Mouse (Mus musculus) limb, embryonic 14.5 days (tissue): ENCODE data around the gene Ap1s2. TPM values are rescaled to one million over a fixed set of nuclear protein-coding genes. Genes with fewer than 3 reads are reported as not detected.
A peak's percentile ranks its signal among the peaks of the same experiment; 100 is the strongest.

Experiments
- ATAC-seq: fragments of 200-750 bp; cut with Nextera tagmentation; 2 replicates; pipeline ENCODE4 v1.8.0; 2017; ENCODE audit warnings: low read depth, moderate number of reproducible peaks, moderate TSS enrichment; ENCODE audit not compliant: low FRiP score
- DNase-seq: peaks from one replicate; pipeline ENCODE4 v3.0.0-alpha.2; 2015; ENCODE audit warnings: low spot score
- H3K27ac ChIP-seq: fragments of 300-500 bp; sonication (generic); replicated peaks from 2 replicates; pipeline ENCODE4 v1.5.1; 2014; ENCODE audit warnings: low read depth, mild to moderate bottlenecking, low read length, moderate library complexity, mixed read lengths
- H3K27me3 ChIP-seq: fragments of 300-500 bp; sonication (generic); 2 replicates; pipeline ENCODE4 v1.6.1; 2014; ENCODE audit warnings: low read length, mixed read lengths; ENCODE audit not compliant: control insufficient read depth, insufficient read depth
- H3K36me3 ChIP-seq: fragments of 300-500 bp; sonication (generic); 2 replicates; pipeline ENCODE4 v1.6.1; 2014; ENCODE audit warnings: mild to moderate bottlenecking, low read length, moderate library complexity, mixed read lengths; ENCODE audit not compliant: control insufficient read depth, insufficient read depth
- H3K4me1 ChIP-seq: fragments of 300-500 bp; sonication (generic); 2 replicates; pipeline ENCODE4 v1.6.1; 2014; ENCODE audit warnings: antibody characterized with exemption, low read length, mixed read lengths; ENCODE audit not compliant: control insufficient read depth, insufficient read depth
- H3K4me2 ChIP-seq: fragments of 300-500 bp; sonication (generic); replicated peaks from 2 replicates; pipeline ENCODE4 v1.6.1; 2014; ENCODE audit warnings: low read depth, mild to moderate bottlenecking, low read length, moderate library complexity; ENCODE audit not compliant: severe bottlenecking
- H3K4me3 ChIP-seq: fragments of 300-500 bp; sonication (generic); replicated peaks from 2 replicates; pipeline ENCODE4 v1.5.1; 2014; ENCODE audit warnings: low read length
- H3K9ac ChIP-seq: fragments of 300-500 bp; sonication (generic); 2 replicates; pipeline ENCODE4 v1.6.1; 2014; ENCODE audit warnings: mild to moderate bottlenecking, low read depth, low read length, moderate library complexity; ENCODE audit not compliant: severe bottlenecking
- H3K9me3 ChIP-seq: fragments of 300-500 bp; sonication (generic); 2 replicates; pipeline ENCODE4 v1.6.1; 2016; ENCODE audit warnings: low read length; ENCODE audit not compliant: control insufficient read depth
- POLR2A ChIP-seq: fragments of 200-500 bp; IDR thresholded peaks from 2 replicates; pipeline ENCODE4 v1.8.0; 2012; ENCODE audit warnings: inconsistent platforms, mild to moderate bottlenecking, moderate library complexity, borderline replicate concordance; ENCODE audit not compliant: insufficient read depth, insufficient read length; ENCODE audit errors: extremely low read depth
- WGBS: fragments of 180-500 bp; shearing (Covaris S2); extraction: QIAGEN DNeasy Blood & Tissue Kit; methylation state at CpG from one replicate; pipeline ENCODE4 v1.1.7; 2014; 5-methylcytosine and 5-hydroxymethylcytosine counted together
- polyA plus RNA-seq, 2 experiments: library from polyadenylated mRNA; depleted of rRNA in 1 of 2; stranded (reverse) in 1 of 2; unstranded in 1 of 2; fragments of >200 nt; fragmentation: Nextera tagmentation in 1 of 2; extraction: Ambion mirVana in 1 of 2; gene quantifications; 2 replicates each; pipeline versions ENCODE4 v1.2.1 to v1.2.3; 2012 to 2014

The Ap1s2 gene
- polyA plus RNA-seq (2012; rRNA removed) (21.9 and 22.7 TPM in 2 replicates), polyA plus RNA-seq (2014; fragmentation: Nextera tagmentation; extraction: Ambion mirVana) (33.3 and 35.4 TPM in 2 replicates)

GRCm38 (mm10) chrX:163908337-163909250 lies at the start of gene Ap1s2:
TSS of gene Ap1s2 (plus strand) at chrX:163909017.
- H3K27me3 ChIP-seq: no peaks in the 10 kb centered on the region
- H3K9ac ChIP-seq: peak within 1 kb of the TSS; percentile 58
- 17% methylated on average over 48 of the region's 80 CpGs for WGBS
- peak; percentile 99 for ATAC-seq
- H3K27ac ChIP-seq: peak within 1 kb of the TSS; percentile 74
- H3K36me3 ChIP-seq: no peaks in the 10 kb centered on the region
- peak; percentile 94 for DNase-seq
- peak; percentile 64; the same call in 1 of the 2 replicates for TF ChIP-seq POLR2A
- H3K4me3 ChIP-seq: peak within 1 kb of the TSS; percentile 61
- H3K4me2 ChIP-seq: peak within 1 kb of the TSS; percentile 53
- H3K4me1 ChIP-seq: no peaks in the 10 kb centered on the region
- H3K9me3 ChIP-seq: no peaks in the 10 kb centered on the region

GRCm38 (mm10) chrX:163867711-163868379 lies 41.0 kb upstream of the Ap1s2 start:
- Histone ChIP-seq H3K9me3 (no peaks in the 10 kb centered on the region), H3K4me3 (no peak overlapping the region), H3K27ac (no peak overlapping the region), H3K36me3 (no peaks in the 10 kb centered on the region), H3K27me3 (no peaks in the 10 kb centered on the region), H3K4me1 (no peaks in the 10 kb centered on the region), H3K9ac (no peak overlapping the region), H3K4me2 (no peak overlapping the region)
- no peak for ATAC-seq
- 66% methylated on average over 5 of the region's 5 CpGs for WGBS
- DNase-seq: no peak
- no peak for TF ChIP-seq POLR2A

GRCm38 (mm10) chrX:163868659-163869278 lies 40.0 kb upstream of the Ap1s2 start:
- WGBS: 80% methylated on average over 11 of the region's 11 CpGs
- no peaks in the 10 kb centered on the region for H3K4me1 ChIP-seq
- no peak for DNase-seq
- no peaks in the 10 kb centered on the region for H3K9me3 ChIP-seq
- no peak overlapping the region for H3K27ac ChIP-seq
- H3K4me3 ChIP-seq: no peak overlapping the region
- no peak for ATAC-seq
- no peaks in the 10 kb centered on the region for H3K36me3 ChIP-seq
- H3K9ac ChIP-seq: no peak overlapping the region
- H3K4me2 ChIP-seq: no peak overlapping the region
- H3K27me3 ChIP-seq: no peaks in the 10 kb centered on the region
- no peak for TF ChIP-seq POLR2A

GRCm38 (mm10) chrX:163875932-163876331 lies 32.9 kb upstream of the Ap1s2 start:
- Histone ChIP-seq H3K9ac (no peak overlapping the region), H3K9me3 (no peaks in the 10 kb centered on the region), H3K4me3 (no peak overlapping the region), H3K4me2 (no peak overlapping the region), H3K27me3 (no peaks in the 10 kb centered on the region), H3K4me1 (no peaks in the 10 kb centered on the region), H3K27ac (no peak overlapping the region), H3K36me3 (no peaks in the 10 kb centered on the region)
- TF ChIP-seq POLR2A: no peak
- 73% methylated on average over 3 of the region's 3 CpGs for WGBS
- ATAC-seq: no peak
- DNase-seq: no peak

GRCm38 (mm10) chrX:163876636-163877035 lies 32.2 kb upstream of the Ap1s2 start:
- Histone ChIP-seq H3K36me3 (no peaks in the 10 kb centered on the region), H3K9ac (no peak overlapping the region), H3K4me2 (no peak overlapping the region), H3K4me3 (no peak overlapping the region), H3K27me3 (no peaks in the 10 kb centered on the region), H3K9me3 (no peaks in the 10 kb centered on the region), H3K4me1 (no peaks in the 10 kb centered on the region), H3K27ac (no peak overlapping the region)
- DNase-seq (no peak), ATAC-seq (no peak)
- TF ChIP-seq POLR2A: no peak
- WGBS: 65% methylated on average over 3 of the region's 4 CpGs
